Mouse (Mus musculus): ENCODE results near the gene Trp53. TPM values are rescaled to one million over a fixed set of nuclear protein-coding genes. Genes with fewer than 3 reads are reported as not detected.

Gene Trp53
- polyA plus RNA-seq, 1 experiment, result 22.1 TPM

DNA sequence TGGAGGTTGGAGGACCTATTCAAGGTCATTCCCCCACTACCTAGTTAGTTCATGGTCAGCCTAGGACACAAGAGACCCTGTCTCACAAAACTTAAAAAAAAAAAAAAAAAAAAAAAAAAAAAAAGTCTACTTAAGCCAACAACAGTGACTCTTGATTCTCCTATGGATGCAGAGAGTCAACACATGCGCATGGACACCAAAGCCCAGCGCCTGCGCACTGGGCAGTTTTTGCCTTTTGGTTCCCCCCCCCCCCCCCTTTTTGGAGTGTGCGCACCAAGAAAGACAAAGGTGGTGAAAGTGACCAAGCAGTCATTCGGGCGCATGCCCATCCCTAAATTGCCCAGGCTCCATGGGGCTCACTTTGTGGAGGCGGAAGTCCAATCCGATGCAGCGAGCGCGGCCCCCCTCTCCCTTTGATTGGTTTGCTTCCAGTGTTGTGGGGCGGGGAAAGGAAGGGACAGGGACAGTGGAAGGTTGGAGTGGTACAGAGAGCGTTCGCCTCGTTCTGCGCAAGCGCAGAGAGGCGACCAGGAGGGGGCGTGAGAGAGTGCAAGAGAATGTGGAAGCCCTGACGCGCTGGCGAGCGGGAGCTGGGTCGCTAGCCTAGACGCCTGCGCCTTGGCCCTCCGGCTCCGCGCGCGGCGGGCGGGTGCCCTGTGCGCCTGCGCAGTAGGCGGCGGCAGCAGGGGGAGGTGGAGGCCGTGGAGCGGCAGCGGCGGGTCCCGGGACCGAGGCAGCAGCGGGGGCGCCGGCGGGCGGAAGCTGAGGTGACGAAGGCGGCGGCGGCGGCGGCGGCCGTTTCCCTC lies 52.3 kb downstream of the Trp53 start, which contains the start of gene Fxr2:
Gene Fxr2 (plus strand): TSS at position 707 of the 806 bp plus-strand sequence.
- H3K4me3 ChIP-seq (ENCODE audit: control insufficient read depth, low read depth, low read length), result peak within 1 kb of the TSS; percentile 97
- TF ChIP-seq POLR2A (IDR thresholded peaks at IDR 0.05; ENCODE audit: control insufficient read depth, low read depth, low read length), result peak; percentile 83
- TF ChIP-seq CTCF (IDR thresholded peaks at IDR 0.05; ENCODE audit: control insufficient read depth, insufficient read depth, insufficient replicate concordance, low read depth, low read length), result peak; percentile 81; the same call in 1 of the 2 replicates
- peak within 1 kb of the TSS; percentile 91 for H3K27ac ChIP-seq (ENCODE audit: control insufficient read depth, insufficient read depth, low read depth, low read length)
- H3K4me1 ChIP-seq (ENCODE audit: control insufficient read depth, insufficient read depth, low read length), result peaks cover 2% of the 10 kb centered on the region
- no peaks in the 10 kb centered on the region for H3K27me3 ChIP-seq (ENCODE audit: control insufficient read depth, insufficient read depth, low read length)
- H3K36me3 ChIP-seq (ENCODE audit: control insufficient read depth, insufficient read depth, low read length), result no peaks in the 10 kb centered on the region

DNA sequence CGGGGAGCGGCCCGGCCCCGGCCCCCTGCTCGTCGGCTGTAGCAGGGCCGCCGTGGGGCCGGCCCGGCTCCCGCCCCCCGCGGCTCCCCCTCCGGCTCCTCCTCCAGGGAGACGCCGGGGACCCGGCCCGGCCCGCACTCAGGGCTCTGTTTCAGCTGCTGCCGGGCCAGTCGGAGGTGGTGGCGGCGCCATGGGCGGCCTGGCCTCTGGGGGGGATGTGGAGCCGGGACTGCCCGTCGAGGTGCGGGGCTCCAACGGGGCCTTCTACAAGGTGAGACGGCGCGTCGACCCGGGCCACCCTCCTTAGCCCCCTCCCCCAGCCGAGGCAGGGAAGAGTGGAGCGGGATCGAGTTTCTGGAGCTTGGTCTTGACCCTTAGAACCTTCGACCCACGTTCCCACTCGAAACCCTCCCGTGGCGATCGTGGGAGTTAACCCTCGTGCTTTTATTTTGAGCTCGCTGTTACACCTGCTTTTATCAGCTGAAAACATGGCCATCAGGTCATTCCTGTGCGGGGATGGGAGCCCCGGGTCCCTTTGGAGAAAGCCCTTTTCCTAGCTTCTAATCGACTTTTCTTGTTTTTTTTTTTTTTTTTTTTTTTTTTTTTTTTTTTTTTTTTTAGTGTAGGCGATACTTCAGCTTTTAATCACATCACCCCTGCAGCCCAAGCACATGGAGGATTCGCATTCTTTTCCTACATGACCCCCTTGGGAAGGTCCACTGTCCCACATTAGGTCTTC lies 53.1 kb downstream of the Trp53 start:
- no peaks in the 10 kb centered on the region for H3K27me3 ChIP-seq (ENCODE audit: control insufficient read depth, insufficient read depth, low read length)
- H3K36me3 ChIP-seq (ENCODE audit: control insufficient read depth, insufficient read depth, low read length), result no peaks in the 10 kb centered on the region
- H3K4me3 ChIP-seq (ENCODE audit: control insufficient read depth, low read depth, low read length), result peak overlapping the region; percentile 97
- TF ChIP-seq POLR2A (IDR thresholded peaks at IDR 0.05; ENCODE audit: control insufficient read depth, low read depth, low read length) (no peak; the same call in 1 of the 2 replicates), CTCF (IDR thresholded peaks at IDR 0.05; ENCODE audit: control insufficient read depth, insufficient read depth, insufficient replicate concordance, low read depth, low read length) (no peak)
- H3K27ac ChIP-seq (ENCODE audit: control insufficient read depth, insufficient read depth, low read depth, low read length), result peak overlapping the region; percentile 91
- H3K4me1 ChIP-seq (ENCODE audit: control insufficient read depth, insufficient read depth, low read length), result peaks cover 2% of the 10 kb centered on the region

DNA sequence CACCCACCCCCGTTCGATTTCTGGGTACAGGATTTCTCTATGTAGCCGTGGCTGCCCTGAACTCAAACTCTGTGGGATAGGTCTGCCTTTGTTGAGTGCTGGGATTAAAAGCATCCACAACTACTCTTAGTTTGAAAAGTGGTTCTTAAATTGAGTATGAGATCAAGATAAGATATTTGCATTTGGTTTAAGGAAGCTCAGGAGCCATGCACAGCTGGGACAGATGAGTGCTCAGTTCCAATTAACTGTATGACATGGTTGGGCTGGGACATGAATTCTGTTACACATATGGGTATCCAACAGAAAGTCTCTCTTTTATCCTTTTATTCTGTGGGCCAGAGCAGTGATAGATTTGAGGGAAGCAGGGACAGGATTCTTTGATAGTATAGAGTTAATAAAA lies 55.3 kb downstream of the Trp53 start:
- no peaks in the 10 kb centered on the region; the same call in 1 of the 2 replicates for H3K36me3 ChIP-seq (ENCODE audit: control insufficient read depth, insufficient read depth, low read length)
- H3K27ac ChIP-seq (ENCODE audit: control insufficient read depth, insufficient read depth, low read depth, low read length), result no peak overlapping the region
- peaks cover 2% of the 10 kb centered on the region for H3K4me1 ChIP-seq (ENCODE audit: control insufficient read depth, insufficient read depth, low read length)
- H3K27me3 ChIP-seq (ENCODE audit: control insufficient read depth, insufficient read depth, low read length), result no peaks in the 10 kb centered on the region
- no peak overlapping the region for H3K4me3 ChIP-seq (ENCODE audit: control insufficient read depth, low read depth, low read length)
- no peak for TF ChIP-seq CTCF (IDR thresholded peaks at IDR 0.05; ENCODE audit: control insufficient read depth, insufficient read depth, insufficient replicate concordance, low read depth, low read length)
- TF ChIP-seq POLR2A (IDR thresholded peaks at IDR 0.05; ENCODE audit: control insufficient read depth, low read depth, low read length), result no peak

Other genes starting within 250 kb of the Trp53 start
- 4.4 and 5.7 TPM in 2 replicates for gene Rnf227, start 239.9 kb upstream of the Trp53 start, polyA plus RNA-seq (2012; rRNA removed)
- gene Chd3, start 211.0 kb upstream of the Trp53 start, polyA plus RNA-seq (2012; rRNA removed), result 49.4 and 52.5 TPM in 2 replicates
- gene Naa38, start 184.9 kb upstream of the Trp53 start, polyA plus RNA-seq (2012; rRNA removed), result 325 and 343 TPM in 2 replicates
- 35.3 and 42.5 TPM in 2 replicates for gene Cyb5d1, start 184.7 kb upstream of the Trp53 start, polyA plus RNA-seq (2012; rRNA removed)
- 2.0 and 2.4 TPM in 2 replicates for gene Tmem88, start 182.1 kb upstream of the Trp53 start, polyA plus RNA-seq (2012; rRNA removed)
- 8.0 and 8.6 TPM in 2 replicates for gene Kdm6b, start 166.7 kb upstream of the Trp53 start, polyA plus RNA-seq (2012; rRNA removed)
- 39.3 and 42.7 TPM in 2 replicates for gene Dnah2, start 31.2 kb upstream of the Trp53 start, polyA plus RNA-seq (2012; rRNA removed)
- 2.7 and 3.3 TPM in 2 replicates for gene Efnb3, start 20.2 kb upstream of the Trp53 start, polyA plus RNA-seq (2012; rRNA removed)
- gene Wrap53, start 104 bp upstream of the Trp53 start, polyA plus RNA-seq (2012; rRNA removed), result 9.5 and 9.7 TPM in 2 replicates
- 27.9 and 40.5 TPM in 2 replicates for gene Atp1b2, start 25.6 kb downstream of the Trp53 start, polyA plus RNA-seq (2012; rRNA removed)
- 11.9 and 16.4 TPM in 2 replicates for gene Shbg, start 37.5 kb downstream of the Trp53 start, polyA plus RNA-seq (2012; rRNA removed)
- gene Sat2, start 41.7 kb downstream of the Trp53 start, polyA plus RNA-seq (2012; rRNA removed), result 7.0 and 9.4 TPM in 2 replicates
- 63.3 and 69.1 TPM in 2 replicates for gene Fxr2, start 52.6 kb downstream of the Trp53 start, polyA plus RNA-seq (2012; rRNA removed)
- gene Sox15, start 75.0 kb downstream of the Trp53 start, polyA plus RNA-seq (2012; rRNA removed), result 0.25 and 0.38 TPM in 2 replicates
- 41.9 and 42.5 TPM in 2 replicates for gene Mpdu1, start 82.3 kb downstream of the Trp53 start, polyA plus RNA-seq (2012; rRNA removed)
- gene Cd68, start 85.8 kb downstream of the Trp53 start, polyA plus RNA-seq (2012; rRNA removed), result 3.9 and 4.4 TPM in 2 replicates
- gene Eif4a1, start 92.1 kb downstream of the Trp53 start, polyA plus RNA-seq (2012; rRNA removed), result 166 and 210 TPM in 2 replicates
- gene Senp3, start 101.7 kb downstream of the Trp53 start, polyA plus RNA-seq (2012; rRNA removed), result 54.7 and 67.6 TPM in 2 replicates
- 4.2 and 5.6 TPM in 2 replicates for gene Tnfsf13, start 105.4 kb downstream of the Trp53 start, polyA plus RNA-seq (2012; rRNA removed)
- 2.9 and 3.3 TPM in 2 replicates for gene Tnfsf12, start 115.5 kb downstream of the Trp53 start, polyA plus RNA-seq (2012; rRNA removed)
- gene Tnfsfm13, start 115.7 kb downstream of the Trp53 start, polyA plus RNA-seq (2012; rRNA removed), result 1.3 and 1.9 TPM in 2 replicates
- 54.7 and 75.8 TPM in 2 replicates for gene Polr2a, start 178.3 kb downstream of the Trp53 start, polyA plus RNA-seq (2012; rRNA removed)
- 210 and 236 TPM in 2 replicates for gene Slc35g3, start 181.6 kb downstream of the Trp53 start, polyA plus RNA-seq (2012; rRNA removed)
- gene Zbtb4, start 185.6 kb downstream of the Trp53 start, polyA plus RNA-seq (2012; rRNA removed), result 5.1 and 6.0 TPM in 2 replicates
- 0.79 and 1.2 TPM in 2 replicates for gene Chrnb1, start 215.6 kb downstream of the Trp53 start, polyA plus RNA-seq (2012; rRNA removed)
- 2.7 and 3.2 TPM in 2 replicates for gene Fgf11, start 221.5 kb downstream of the Trp53 start, polyA plus RNA-seq (2012; rRNA removed)
- 0.52 and 0.79 TPM in 2 replicates for gene Tmem102, start 225.3 kb downstream of the Trp53 start, polyA plus RNA-seq (2012; rRNA removed)
- 136 and 193 TPM in 2 replicates for gene Gm39566, start 234.9 kb downstream of the Trp53 start, polyA plus RNA-seq (2012; rRNA removed)
- 758 and 858 TPM in 2 replicates for gene Spem2, start 238.1 kb downstream of the Trp53 start, polyA plus RNA-seq (2012; rRNA removed)
- 1,704 and 1,758 TPM in 2 replicates for gene Spem1, start 241.8 kb downstream of the Trp53 start, polyA plus RNA-seq (2012; rRNA removed)

Data from testis, adult 2 months (tissue).